Mouse (Mus musculus): ENCODE measurements around the gene Cd79a. TPM values are rescaled to one million over a fixed set of nuclear protein-coding genes. Genes with fewer than 3 reads are reported as not detected.

Gene Cd79a
- polyA plus RNA-seq (2012; rRNA removed; ENCODE audit: low replicate concordance), result 227 and 413 TPM in 2 replicates

DNA sequence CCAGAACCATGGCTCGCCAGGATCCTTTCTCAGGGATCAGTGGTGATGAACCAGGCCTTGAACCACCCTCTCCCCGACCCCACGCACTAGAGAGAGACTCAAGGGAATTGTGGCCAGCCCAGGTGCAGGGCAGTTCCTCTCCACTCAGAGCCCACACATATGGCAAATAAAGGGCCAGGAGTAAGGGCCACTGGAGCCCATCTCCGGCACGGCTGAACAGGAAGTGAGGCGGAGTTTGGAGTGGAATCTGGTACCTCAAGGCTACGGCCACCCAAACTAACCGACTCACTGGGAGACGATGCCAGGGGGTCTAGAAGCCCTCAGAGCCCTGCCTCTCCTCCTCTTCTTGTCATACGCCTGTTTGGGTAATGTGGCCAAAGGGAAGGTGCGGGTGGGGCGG lies at the start of gene Cd79a:
Gene Cd79a (plus strand): TSS at position 158 of the 400 bp plus-strand sequence.

DNA sequence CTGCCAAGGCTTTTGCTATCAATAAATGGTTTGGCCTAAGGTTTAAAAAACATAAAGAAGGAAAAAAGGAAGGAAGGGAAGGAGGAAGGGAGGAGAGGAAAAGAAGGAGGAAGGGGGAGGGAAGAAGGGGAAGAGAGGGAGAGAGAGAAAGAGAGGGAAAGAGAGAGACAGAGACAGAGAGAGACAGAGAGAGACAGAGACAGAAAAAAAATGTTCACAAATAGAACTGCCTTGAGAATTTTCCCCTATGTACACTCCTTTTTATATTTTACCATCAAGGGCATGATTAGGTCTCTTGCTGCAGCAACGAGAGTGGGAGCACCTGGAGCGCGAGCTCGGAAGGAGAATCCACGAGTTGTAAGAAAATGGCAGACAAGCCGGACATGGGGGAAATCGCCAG lies 35.3 kb upstream of the Cd79a start, which contains the start of gene Gm9844:
Gene Gm9844 (plus strand): TSS at position 301 of the 400 bp plus-strand sequence.

DNA sequence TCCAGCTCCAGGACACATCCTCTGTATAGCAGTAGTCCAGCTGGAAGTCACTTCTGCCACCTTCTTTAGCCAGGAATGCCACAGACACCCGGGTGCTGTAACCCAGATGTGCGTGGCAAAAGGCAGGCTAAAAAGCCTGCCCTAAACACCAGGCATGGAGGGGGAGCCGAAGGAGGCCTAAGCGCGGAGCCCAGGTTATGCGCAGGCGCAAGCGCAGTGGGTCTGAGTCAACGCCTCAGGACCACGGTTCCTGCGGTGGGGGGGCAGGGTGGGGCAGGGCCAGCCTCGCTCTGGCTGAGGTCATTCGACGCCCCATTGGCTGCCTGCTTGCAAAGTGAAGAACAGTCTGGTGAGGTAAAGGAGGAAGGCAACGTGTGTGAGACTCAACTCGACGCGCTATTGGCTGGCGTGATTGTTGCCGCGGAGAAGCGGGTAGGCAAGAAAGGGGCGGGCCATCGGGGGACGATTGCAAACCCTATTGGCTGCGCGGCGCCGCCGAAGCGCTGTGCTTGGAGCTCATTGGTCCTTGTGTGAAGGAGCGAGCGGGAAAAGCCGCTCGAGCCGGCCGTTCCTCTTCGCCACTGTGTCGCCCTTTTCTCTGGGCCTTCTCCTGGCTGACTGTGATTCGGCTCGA lies 27.5 kb upstream of the Cd79a start, which contains the start of the genes Lypd4 and Dmrtc2:
Gene Lypd4 (minus strand): TSS at position 410 of the 634 bp plus-strand sequence.
Gene Dmrtc2 (plus strand): TSS at position 526 of the 634 bp plus-strand sequence.

DNA sequence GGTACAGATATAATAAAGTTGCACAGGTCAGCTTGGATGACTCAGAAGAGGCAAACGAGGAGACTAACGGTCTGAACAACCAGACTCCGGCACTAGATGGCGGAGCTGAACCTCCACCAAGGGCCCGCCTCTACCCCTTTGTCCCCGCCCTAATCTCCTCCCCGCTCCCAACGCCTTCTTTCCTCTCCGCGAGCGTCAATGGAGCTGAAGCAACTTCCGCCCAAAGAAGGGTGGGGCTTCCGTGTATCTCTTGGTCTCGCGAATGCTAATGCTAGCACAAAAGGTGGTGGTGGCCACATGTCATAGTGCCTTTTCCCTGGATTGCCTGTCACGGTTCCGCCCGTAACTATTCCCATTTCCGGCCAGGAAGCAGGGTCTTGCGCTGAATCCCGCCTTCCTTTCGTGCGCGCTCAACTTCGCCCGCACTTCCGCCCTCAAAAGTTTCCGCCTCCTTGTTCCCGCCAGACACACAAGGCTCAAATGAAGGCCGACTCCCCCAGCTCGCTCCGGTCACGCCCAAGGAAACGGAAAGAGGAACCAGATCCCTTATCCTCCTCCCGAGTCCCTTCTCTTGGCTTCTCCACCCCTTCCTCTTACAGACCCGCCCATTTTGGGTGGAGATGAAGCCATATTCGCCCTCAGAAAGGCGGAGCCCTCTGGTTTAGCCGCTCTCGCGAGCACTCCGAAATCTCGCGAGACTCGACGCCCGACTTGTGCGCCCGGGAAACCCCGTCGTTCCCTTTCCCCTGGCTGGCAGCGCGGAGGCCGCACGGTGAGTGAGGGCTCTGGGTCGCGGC lies 13.1 kb upstream of the Cd79a start, which contains the start of gene Rps19:
Gene Rps19 (plus strand): TSS at position 476 of the 797 bp plus-strand sequence.

DNA sequence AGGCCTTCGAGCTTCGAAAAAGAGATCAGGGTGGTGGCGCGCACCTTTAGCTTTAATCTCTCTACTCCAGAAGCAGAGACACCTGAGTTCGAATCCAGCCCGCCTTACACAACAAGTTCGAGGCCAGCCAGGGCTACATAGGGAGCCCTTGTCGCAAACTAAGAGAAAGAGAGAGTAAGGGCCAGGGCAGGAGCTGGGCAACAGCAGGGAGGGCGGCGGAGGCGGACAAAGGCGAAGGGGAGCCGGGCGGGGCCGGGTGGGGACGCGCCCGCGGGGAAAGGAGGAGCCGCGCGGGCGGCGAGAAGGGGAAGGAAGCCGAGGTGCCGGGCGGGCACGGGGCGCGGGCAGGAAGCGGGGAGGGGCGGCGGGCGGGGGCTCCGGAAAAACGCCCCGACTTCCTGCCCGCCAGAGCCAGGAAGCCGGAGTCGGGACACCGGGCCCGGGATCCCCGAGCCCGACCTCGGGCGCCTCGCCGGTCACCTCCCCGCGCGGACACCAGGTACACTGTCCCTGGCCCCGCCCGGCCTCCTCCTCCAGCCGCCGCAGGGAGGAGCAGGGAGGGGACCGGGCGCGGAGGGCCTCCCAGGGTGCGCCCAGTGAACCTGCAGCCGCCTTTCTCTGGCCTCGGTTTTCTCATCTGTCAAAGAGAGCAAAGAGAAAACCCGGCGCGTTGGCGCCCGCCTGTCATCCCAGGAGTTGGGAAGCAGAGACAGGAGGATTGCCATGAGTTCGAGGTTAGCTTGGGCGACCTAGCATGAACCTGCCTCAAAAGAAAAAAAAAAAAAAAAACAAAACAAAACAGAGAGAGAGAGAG lies 5.7 kb downstream of the Cd79a start, which contains the start of gene Arhgef1:
Gene Arhgef1 (plus strand): TSS at position 283 of the 814 bp plus-strand sequence.

DNA sequence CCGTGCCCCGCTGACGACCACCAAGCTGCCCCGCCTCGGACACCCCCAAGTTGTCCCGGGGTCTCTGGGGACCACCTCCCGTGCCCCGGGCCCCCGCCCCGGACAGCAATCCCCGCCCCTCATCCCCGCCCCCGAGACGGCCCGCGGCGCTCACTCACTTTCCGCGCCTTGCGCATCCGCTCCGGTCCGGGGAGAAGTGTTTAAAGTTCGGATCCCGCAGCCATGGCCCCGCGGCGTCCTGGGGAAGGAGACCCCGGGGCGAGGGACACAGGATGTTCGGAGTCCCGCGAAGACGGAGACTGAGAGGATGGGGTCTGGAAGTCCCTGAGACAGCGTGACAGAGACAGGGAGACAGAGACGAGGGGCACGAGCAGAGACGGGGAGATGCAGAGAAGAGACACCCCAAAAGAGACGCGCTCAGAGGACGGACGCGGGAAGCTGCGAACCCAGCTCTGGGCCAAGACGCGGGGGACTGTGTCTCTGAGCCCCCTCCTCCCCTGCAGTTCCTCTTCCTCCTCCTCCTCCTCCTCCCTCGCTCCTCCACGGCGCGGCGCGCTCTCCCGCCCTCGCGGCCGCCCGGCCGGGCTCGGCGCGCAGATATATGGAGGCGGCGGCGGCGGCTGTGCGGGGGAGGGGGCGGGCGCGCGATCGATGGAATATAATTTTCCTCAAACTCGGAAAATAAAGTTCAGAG lies 47.2 kb downstream of the Cd79a start, which contains the start of gene Gm4881:
Gene Gm4881 (minus strand): TSS at position 238 of the 694 bp plus-strand sequence.

Other genes starting within 250 kb of the Cd79a start
- not detected in 2 replicates for gene Tex101, start 220.7 kb upstream of the Cd79a start, polyA plus RNA-seq (2012; rRNA removed; ENCODE audit: low replicate concordance)
- gene BC049730, start 188.1 kb upstream of the Cd79a start, polyA plus RNA-seq (2012; rRNA removed; ENCODE audit: low replicate concordance), result not detected in 2 replicates
- gene Gm4763, start 170.5 kb upstream of the Cd79a start, polyA plus RNA-seq (2012; rRNA removed; ENCODE audit: low replicate concordance), result not detected in 2 replicates
- gene Cd177, start 137.1 kb upstream of the Cd79a start, polyA plus RNA-seq (2012; rRNA removed; ENCODE audit: low replicate concordance), result 0.41 and 0.66 TPM in 2 replicates
- 0.19 and 0.30 TPM in 2 replicates for gene Ceacam10, start 120.2 kb upstream of the Cd79a start, polyA plus RNA-seq (2012; rRNA removed; ENCODE audit: low replicate concordance)
- gene Gm9844, start 35.2 kb upstream of the Cd79a start, polyA plus RNA-seq (2012; rRNA removed; ENCODE audit: low replicate concordance), result 2.9 and 4.6 TPM in 2 replicates
- gene Lypd4, start 27.4 kb upstream of the Cd79a start, polyA plus RNA-seq (2012; rRNA removed; ENCODE audit: low replicate concordance), result 0.23 TPM in 1 of 2 replicates, not detected in the other
- 0.09 TPM in 1 of 2 replicates, not detected in the other for gene Dmrtc2, start 27.3 kb upstream of the Cd79a start, polyA plus RNA-seq (2012; rRNA removed; ENCODE audit: low replicate concordance)
- 631 and 672 TPM in 2 replicates for gene Rps19, start 13.0 kb upstream of the Cd79a start, polyA plus RNA-seq (2012; rRNA removed; ENCODE audit: low replicate concordance)
- 431 and 893 TPM in 2 replicates for gene Arhgef1, start 5.5 kb downstream of the Cd79a start, polyA plus RNA-seq (2012; rRNA removed; ENCODE audit: low replicate concordance)
- not detected in 2 replicates for gene Gm4881, start 47.1 kb downstream of the Cd79a start, polyA plus RNA-seq (2012; rRNA removed; ENCODE audit: low replicate concordance)
- gene Rabac1, start 75.4 kb downstream of the Cd79a start, polyA plus RNA-seq (2012; rRNA removed; ENCODE audit: low replicate concordance), result 616 and 766 TPM in 2 replicates
- gene Atp1a3, start 108.6 kb downstream of the Cd79a start, polyA plus RNA-seq (2012; rRNA removed; ENCODE audit: low replicate concordance), result 17.6 and 20.0 TPM in 2 replicates
- 25.8 and 38.3 TPM in 2 replicates for gene Grik5, start 175.0 kb downstream of the Cd79a start, polyA plus RNA-seq (2012; rRNA removed; ENCODE audit: low replicate concordance)
- gene Zfp574, start 175.2 kb downstream of the Cd79a start, polyA plus RNA-seq (2012; rRNA removed; ENCODE audit: low replicate concordance), result 32.4 and 58.6 TPM in 2 replicates